Mouse (Mus musculus) spleen, adult 2 months (tissue): ENCODE measurements around the gene Olfr1121. TPM values are rescaled to one million over a fixed set of nuclear protein-coding genes. Genes with fewer than 3 reads are reported as not detected.

Experiments used
- DNase-seq, 2 experiments: peaks; one replicate each; pipeline versions ENCODE4 v3.0.0 to v3.0.0-alpha.2; 2012 to 2021; ENCODE audit warnings: low spot score in 2 of 2, low read depth in 1 of 2
- H3K27ac ChIP-seq: fragments of 200-500 bp; 2 replicates; pipeline ENCODE4 v1.5.1; 2012; ENCODE audit warnings: low read length, inconsistent platforms; ENCODE audit not compliant: insufficient read depth
- H3K27me3 ChIP-seq: fragments of 200-500 bp; 2 replicates; pipeline ENCODE4 v1.6.1; 2012; ENCODE audit warnings: mild to moderate bottlenecking, moderate library complexity, low read length, inconsistent platforms; ENCODE audit not compliant: control insufficient read depth, insufficient read depth
- H3K36me3 ChIP-seq: fragments of 200-500 bp; 2 replicates; pipeline ENCODE4 v1.6.1; 2012; ENCODE audit warnings: mild to moderate bottlenecking, low read length, inconsistent platforms; ENCODE audit not compliant: control insufficient read depth, insufficient read depth
- H3K4me1 ChIP-seq: fragments of 200-500 bp; 2 replicates; pipeline ENCODE4 v1.6.1; 2011; ENCODE audit warnings: inconsistent platforms; ENCODE audit not compliant: control insufficient read depth, insufficient read depth, insufficient read length
- H3K4me3 ChIP-seq: fragments of 200-500 bp; 2 replicates; pipeline ENCODE4 v1.5.1; 2011; ENCODE audit warnings: mild to moderate bottlenecking, inconsistent platforms; ENCODE audit not compliant: insufficient read depth, insufficient read length; ENCODE audit errors: extremely low read depth
- CTCF ChIP-seq: fragments of 200-500 bp; IDR thresholded peaks from 2 replicates; pipeline ENCODE4 v1.5.1; 2011; ENCODE audit warnings: mild to moderate bottlenecking, inconsistent platforms; ENCODE audit not compliant: insufficient read depth, insufficient read length, insufficient replicate concordance; ENCODE audit errors: extremely low read depth
- POLR2A ChIP-seq: fragments of 200-500 bp; IDR thresholded peaks from 2 replicates; pipeline ENCODE4 v1.6.1; 2011; ENCODE audit warnings: low read depth, low read length, inconsistent platforms
- WGBS: fragments of 180-500 bp; shearing (Covaris S2); methylation state at CpG from one replicate; pipeline ENCODE4 v1.1.7; 2018; 5-methylcytosine and 5-hydroxymethylcytosine counted together
- polyA plus RNA-seq: library from polyadenylated mRNA; depleted of rRNA; stranded (reverse); fragments of >200 nt; gene quantifications from 2 replicates; pipeline ENCODE4 v1.2.3, GENCODE M21; 2012; rRNA removed

The Olfr1121 gene
- polyA plus RNA-seq, 1 experiment: not detected

- no peaks in the 10 kb centered on the region; the same call in 1 of the 2 replicates for H3K27me3 ChIP-seq
- TF ChIP-seq POLR2A: no peak
- TF ChIP-seq CTCF: no peak
- WGBS: 90% methylated on average over 1 of the region's 1 CpGs
- no peaks in the 10 kb centered on the region for H3K36me3 ChIP-seq
- no peaks in the 10 kb centered on the region for H3K4me1 ChIP-seq
- DNase-seq: no peak
- H3K27ac ChIP-seq: no peak within 1 kb of the TSS
- H3K4me3 ChIP-seq: no peak within 1 kb of the TSS
These were observed 46.6 kb downstream of the Olfr1121 start, which contains the start of gene Olfr1123 for GRCm38 (mm10) chr2:87416335-87416734. TSS of gene Olfr1123 (plus strand) at chr2:87416635.

Other genes with a start within 250 kb of the Olfr1121 start
- not detected in 2 replicates for gene Olfr1110, start 229.6 kb upstream of the Olfr1121 start, polyA plus RNA-seq
- not detected in 2 replicates for gene Olfr1111, start 217.3 kb upstream of the Olfr1121 start, polyA plus RNA-seq
- gene Olfr1112, start 182.1 kb upstream of the Olfr1121 start, polyA plus RNA-seq: not detected in 2 replicates
- not detected in 2 replicates for gene Olfr1113, start 160.9 kb upstream of the Olfr1121 start, polyA plus RNA-seq
- not detected in 2 replicates for gene Olfr1115, start 121.9 kb upstream of the Olfr1121 start, polyA plus RNA-seq
- not detected in 2 replicates for gene Olfr1116, start 102.4 kb upstream of the Olfr1121 start, polyA plus RNA-seq
- gene Olfr1118, start 62.3 kb upstream of the Olfr1121 start, polyA plus RNA-seq: not detected in 2 replicates
- gene Olfr1120, start 15.1 kb upstream of the Olfr1121 start, polyA plus RNA-seq: not detected in 2 replicates
- gene Olfr1122, start 16.0 kb downstream of the Olfr1121 start, polyA plus RNA-seq: not detected in 2 replicates
- not detected in 2 replicates for gene Olfr1123, start 46.7 kb downstream of the Olfr1121 start, polyA plus RNA-seq
- not detected in 2 replicates for gene Olfr1124, start 60.4 kb downstream of the Olfr1121 start, polyA plus RNA-seq
- gene Olfr1126, start 84.1 kb downstream of the Olfr1121 start, polyA plus RNA-seq: not detected in 2 replicates
- not detected in 2 replicates for gene Pramel7, start 127.2 kb downstream of the Olfr1121 start, polyA plus RNA-seq
- not detected in 2 replicates for gene Pramel6, start 136.7 kb downstream of the Olfr1121 start, polyA plus RNA-seq
- not detected in 2 replicates for gene Olfr153, start 161.9 kb downstream of the Olfr1121 start, polyA plus RNA-seq
- gene Olfr1128, start 175.6 kb downstream of the Olfr1121 start, polyA plus RNA-seq: not detected in 2 replicates
- gene Olfr1129, start 204.0 kb downstream of the Olfr1121 start, polyA plus RNA-seq: not detected in 2 replicates
- not detected in 2 replicates for gene Olfr1130, start 236.3 kb downstream of the Olfr1121 start, polyA plus RNA-seq